Mouse (Mus musculus) kidney, postnatal 10 days (tissue): ENCODE measurements around the gene Htra3.

Source experiments
- DNase-seq: peaks from one replicate; pipeline ENCODE4 v3.0.0; 2021; ENCODE audit warnings: mixed read lengths

The Htra3 gene

GRCm38 (mm10) chr5:35610381-35610780, 69.2 kb downstream of the Htra3 start:
- no peak for DNase-seq

DNA sequence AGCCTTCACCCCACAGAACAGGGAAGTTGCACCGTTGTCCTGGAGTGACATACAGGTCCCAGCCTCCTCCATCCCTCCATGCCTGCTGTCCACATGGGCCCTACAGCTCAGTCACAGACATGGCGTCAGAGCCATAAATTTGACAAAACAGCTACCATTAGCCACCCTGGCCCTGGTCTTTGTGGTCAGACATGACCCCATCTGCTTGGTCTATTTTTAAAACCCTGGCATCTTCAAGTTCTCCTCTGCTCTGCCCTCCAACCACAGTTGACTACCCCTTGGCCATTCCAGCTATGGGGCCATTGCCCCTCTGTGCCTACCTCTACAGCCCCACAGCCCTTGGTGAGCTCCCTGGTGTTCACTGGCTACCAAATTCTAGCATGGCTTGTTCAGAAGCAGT, 69.6 kb downstream of the Htra3 start:
- no peak for DNase-seq

DNA sequence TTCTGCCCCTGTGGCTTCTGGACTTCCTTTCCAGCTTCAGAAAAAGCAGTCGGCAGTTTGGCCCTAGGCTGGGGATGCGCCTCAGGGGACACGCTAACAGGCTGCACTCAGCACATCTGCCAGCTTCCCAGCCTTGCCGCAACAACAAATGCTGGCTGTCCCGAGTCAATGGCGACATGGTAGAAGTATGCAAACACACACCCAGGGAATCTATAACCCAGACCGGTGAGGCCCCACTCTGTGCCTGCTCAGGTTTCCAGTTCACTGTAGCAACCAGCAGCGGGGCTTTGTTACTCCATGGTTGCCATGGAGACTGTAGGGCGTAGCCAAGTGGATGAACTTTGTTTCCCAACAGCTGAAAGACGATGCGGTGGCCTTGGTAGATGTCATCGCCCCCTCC, 70.2 kb downstream of the Htra3 start:
- peak; percentile 75 for DNase-seq

DNA sequence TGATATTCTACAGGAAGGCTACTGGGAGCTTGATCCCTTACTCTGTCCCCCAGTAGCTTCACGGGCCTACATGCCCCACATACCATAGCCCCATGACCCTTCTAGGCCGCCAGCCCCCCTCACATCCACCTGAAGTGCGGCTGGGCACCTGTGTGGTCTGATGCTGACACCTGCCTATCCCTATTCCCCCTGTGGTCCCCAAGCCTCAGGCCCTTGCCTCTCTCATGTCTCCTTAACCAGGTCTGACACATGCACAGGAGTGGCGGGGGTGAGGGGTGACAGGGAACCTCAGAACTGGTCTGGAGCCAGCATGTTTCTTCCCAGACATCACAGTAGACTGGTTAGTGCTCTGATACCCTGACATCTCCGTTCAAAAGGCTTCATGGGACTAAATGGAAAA, 71.0 kb downstream of the Htra3 start:
- no peak for DNase-seq

DNA sequence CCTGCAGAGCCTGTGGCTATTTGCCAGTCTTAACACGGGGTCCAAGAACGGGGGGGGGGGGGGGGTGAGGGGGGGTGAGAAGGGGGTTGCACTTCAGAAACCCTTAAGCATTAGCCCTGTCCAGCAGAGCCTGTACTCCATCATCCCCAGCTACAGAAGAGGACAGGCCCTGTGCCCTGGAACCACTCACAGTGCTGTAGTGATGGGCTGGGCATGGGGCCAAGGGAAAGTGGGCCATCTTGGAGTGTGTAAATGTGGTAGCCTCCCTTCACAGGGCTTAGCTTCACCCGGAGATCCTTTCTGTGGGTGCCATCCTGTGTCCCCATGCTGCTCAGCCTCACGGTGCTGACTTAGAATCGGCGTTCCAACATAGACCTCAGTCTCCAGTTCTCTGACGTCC, 71.8 kb downstream of the Htra3 start:
- peak; percentile 59 for DNase-seq

DNA sequence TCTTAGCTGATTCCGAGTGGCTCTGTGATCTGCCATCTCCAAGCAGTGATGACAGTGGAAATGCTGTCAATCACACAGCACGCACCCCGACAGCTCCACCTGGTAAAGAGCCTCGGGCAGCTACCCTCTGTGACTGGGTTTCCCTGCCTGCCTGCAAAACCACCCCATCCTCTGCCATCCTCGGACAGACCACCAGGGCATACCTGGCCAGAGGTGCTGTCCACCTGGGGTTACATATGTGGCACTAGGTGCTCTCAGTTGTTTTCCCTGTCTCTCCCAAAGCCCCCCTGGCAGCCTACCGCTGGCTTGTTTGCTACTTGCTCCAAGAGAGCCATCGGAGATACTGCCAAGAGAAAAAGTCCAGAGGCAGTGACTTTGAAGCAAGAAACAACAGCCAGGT, 72.8 kb downstream of the Htra3 start:
- DNase-seq = no peak

DNA sequence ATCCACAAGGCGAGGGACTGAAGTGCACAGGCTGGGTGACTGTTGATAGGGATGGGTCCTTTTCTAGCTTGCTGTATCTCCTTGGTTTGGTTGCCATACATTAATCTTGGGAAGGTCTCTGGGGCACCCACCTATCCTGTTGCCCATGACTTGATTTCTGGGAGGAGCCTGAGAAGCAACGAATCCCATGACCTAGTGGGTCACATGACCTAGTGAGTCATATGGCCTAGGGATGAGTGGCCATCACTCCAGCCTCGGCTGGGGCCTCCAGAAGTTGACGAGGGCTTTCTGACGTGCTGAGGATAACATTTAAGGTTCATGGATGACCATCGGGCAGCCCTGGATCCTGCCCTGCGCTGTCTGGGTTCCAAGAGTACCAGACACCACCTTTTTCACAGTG, 74.2 kb downstream of the Htra3 start:
- no peak for DNase-seq
